ENCODE assay signal across 16 mouse cellular contexts in genomic region chr4:131660931-131661330, GRCm38 (mm10).
DNase-seq lines count a peak whose midpoint lies in the region; TF ChIP-seq lines count a peak whose summit lies in the region.
"Had no signal": no experiment of that assay in that cellular context is flagged by ENCODE, and none has a peak within 500 bp of the region (broad histone marks: within the 10 kb centered on the region; RNA-seq: fewer than 3 reads in every experiment).

No protein-coding gene starts in this region.

- TF ChIP-seq CTCF in cerebellum, adult 2 months (IDR thresholded peaks at IDR 0.05; ENCODE audit: borderline replicate concordance, insufficient read depth, low read depth, low read length) = no peak

- no peak for TF ChIP-seq POLR2A in cerebellum, adult 2 months (IDR thresholded peaks at IDR 0.05; ENCODE audit: borderline replicate concordance, insufficient read depth, low read length)

- WGBS in cerebellum, adult 2 months = 21% methylated on average over 2 of the region's 2 CpGs

- H3K4me3 ChIP-seq in cerebellum, adult 2 months (replicated peaks; ENCODE audit: insufficient read depth, low read depth, low read length) = no peak overlapping the region

- no peaks in the 10 kb centered on the region for H3K4me1 ChIP-seq in cerebellum, adult 2 months (ENCODE audit: control insufficient read depth, insufficient read depth, low read length)

- intact Hi-C loops in left cerebral cortex, postnatal 4 days (cut with DNase I) = no loop called here
- intact Hi-C loops in left cerebral cortex, postnatal 14 days (cut with DNase I) = no loop called here

- H3K27me3 ChIP-seq in cerebellum, adult 2 months (ENCODE audit: control insufficient read depth, insufficient read depth, low read length) = no peaks in the 10 kb centered on the region

- H3K27ac ChIP-seq in cerebellum, adult 2 months (ENCODE audit: insufficient read depth, low read length) = no peak overlapping the region

- peak; percentile 63 to 66 for DNase-seq in cerebellum, postnatal 10 days
- DNase-seq in cerebellum, adult 2 months = no peak
- DNase-seq in cerebellum, postnatal 14 days = peak; percentile 27 to 28
- no peak for DNase-seq in cerebellum, adult 8-10 months
- DNase-seq in left cerebral cortex, postnatal 4 days = peak; percentile 43
- DNase-seq in left cerebral cortex, postnatal 14 days (ENCODE audit: low spot score in 2 of 2) = no peak
- DNase-seq: adrenal gland, adult 2 months; adrenal gland, adult 8-10 months; adrenal gland, postnatal 10 days; adrenal gland, postnatal 14 days; adrenal gland, postnatal 25 days; adrenal gland, postnatal 36 days; B cell, adult 2 months; cerebellum, adult 11 months; cerebellum, adult 11-12 months; cerebellum, adult 18-20 months had no signal

Comparison
In these comparisons a context has a peak if more than half of its experiments do, and no peak if none do; other contexts are left out.
1. DNase-seq: peak in cerebellum, postnatal 10 days (2 of 2), cerebellum, postnatal 14 days (2 of 2) and left cerebral cortex, postnatal 4 days (single experiment); none in cerebellum, adult 2 months (0 of 2), cerebellum, adult 8-10 months (single experiment) and left cerebral cortex, postnatal 14 days (0 of 2).